Mouse (Mus musculus) CH12.LX (cell line): Measurements from ENCODE around the gene Glra1. TPM values are rescaled to one million over a fixed set of nuclear protein-coding genes. Genes with fewer than 3 reads are reported as not detected.

ENCODE experiments used
- DNase-seq: peaks from one replicate; pipeline ENCODE4 v3.0.0-alpha.2; 2013; ENCODE audit errors: extremely low read depth
- H3K27ac ChIP-seq: 2 replicates; pipeline ENCODE4 v1.5.1; 2012; ENCODE audit warnings: low read depth, mild to moderate bottlenecking, control low read depth, moderate library complexity; ENCODE audit not compliant: insufficient read depth
- H3K27me3 ChIP-seq: replicated peaks from 2 replicates; pipeline ENCODE3; 2012; ENCODE audit warnings: inconsistent platforms
- H3K36me3 ChIP-seq, 2 experiments: replicated peaks in 1 of 2; 2 replicates each; pipeline versions ENCODE3 to v1.6.1; 2012; ENCODE audit warnings: inconsistent platforms in 1 of 2, low read length in 1 of 2, mild to moderate bottlenecking in 1 of 2, mixed read lengths in 1 of 2, moderate library complexity in 1 of 2; ENCODE audit not compliant: control insufficient read depth in 1 of 2, insufficient read depth in 1 of 2
- H3K4me1 ChIP-seq, 2 experiments: 2 replicates each; pipeline ENCODE4 v1.6.1; 2012; ENCODE audit warnings: inconsistent platforms in 1 of 2, moderate library complexity in 1 of 2; ENCODE audit not compliant: insufficient read depth in 2 of 2, control insufficient read depth in 1 of 2
- H3K4me2 ChIP-seq: 2 replicates; pipeline ENCODE4 v1.6.1; 2012; ENCODE audit warnings: low read depth, mild to moderate bottlenecking, control low read depth; ENCODE audit not compliant: poor library complexity, insufficient read depth, severe bottlenecking
- H3K4me3 ChIP-seq, 3 experiments: fragments of 150-350 bp in 1 of 3; sonication (generic) in 1 of 3; replicated peaks in 1 of 3; 2 replicates each; pipeline versions ENCODE3 to v1.5.1; 2011 to 2012; ENCODE audit warnings: low read depth in 2 of 3, low read length in 2 of 3, mild to moderate bottlenecking in 2 of 3, moderate library complexity in 2 of 3, control low read depth in 1 of 3, improper control_type of control experiment in 1 of 3, inconsistent platforms in 1 of 3, mixed read lengths in 1 of 3; ENCODE audit not compliant: poor library complexity in 1 of 3
- H3K79me2 ChIP-seq: replicated peaks from 2 replicates; pipeline ENCODE4 v1.6.1; 2012; ENCODE audit warnings: mild to moderate bottlenecking, moderate library complexity; ENCODE audit not compliant: control insufficient read depth, poor library complexity, insufficient read depth, severe bottlenecking; ENCODE audit errors: extremely low read depth
- H3K9ac ChIP-seq: 2 replicates; pipeline ENCODE4 v1.6.1; 2012; ENCODE audit warnings: low read depth, mild to moderate bottlenecking, control low read depth, moderate library complexity; ENCODE audit not compliant: insufficient read depth
- H3K9me3 ChIP-seq: replicated peaks from 2 replicates; pipeline ENCODE3; 2012; ENCODE audit warnings: low read length, inconsistent platforms, mixed read lengths
- BHLHE40 ChIP-seq: IDR thresholded peaks from 2 replicates; pipeline ENCODE4 v1.6.1; 2011; ENCODE audit warnings: mild to moderate bottlenecking, low read depth, low read length, improper control_type of control experiment
- E2F4 ChIP-seq: IDR thresholded peaks from 2 replicates; pipeline ENCODE4 v1.6.1; 2011; ENCODE audit warnings: low read depth, low read length, improper control_type of control experiment; ENCODE audit not compliant: insufficient replicate concordance
- ELF1 ChIP-seq: IDR thresholded peaks from 2 replicates; pipeline ENCODE4 v1.6.1; 2014; ENCODE audit warnings: low read depth, mild to moderate bottlenecking, inconsistent platforms, low read length, improper control_type of control experiment
- GABPA ChIP-seq: IDR thresholded peaks from 2 replicates; pipeline ENCODE4 v1.6.1; 2012; ENCODE audit warnings: low read depth, low read length, improper control_type of control experiment, inconsistent platforms; ENCODE audit not compliant: insufficient replicate concordance
- JUN ChIP-seq: IDR thresholded peaks from 2 replicates; pipeline ENCODE4 v1.6.1; 2011; ENCODE audit warnings: low read depth, mild to moderate bottlenecking, low read length, improper control_type of control experiment, moderate library complexity; ENCODE audit not compliant: insufficient read depth
- MAZ ChIP-seq: IDR thresholded peaks from 2 replicates; pipeline ENCODE4 v1.6.1; 2012; ENCODE audit warnings: low read depth, mild to moderate bottlenecking, inconsistent platforms, low read length, improper control_type of control experiment, moderate library complexity
- MEF2A ChIP-seq: IDR thresholded peaks from 2 replicates; pipeline ENCODE4 v1.6.1; 2014; ENCODE audit warnings: low read depth, mild to moderate bottlenecking, inconsistent platforms, low read length, improper control_type of control experiment, borderline replicate concordance
- MYC ChIP-seq: IDR thresholded peaks from 2 replicates; pipeline ENCODE4 v1.6.1; 2011; ENCODE audit warnings: low read depth, mild to moderate bottlenecking, improper control_type of control experiment, low read length
- NELFE ChIP-seq: IDR thresholded peaks from 2 replicates; pipeline ENCODE4 v1.6.1; 2011; ENCODE audit warnings: low read depth, low read length, improper control_type of control experiment
- TBP ChIP-seq: conservative IDR thresholded peaks from 2 replicates; pipeline ENCODE4 v1.6.1; 2011; ENCODE audit warnings: low read depth, low read length, improper control_type of control experiment
- UBTF ChIP-seq: IDR thresholded peaks from 2 replicates; pipeline ENCODE4 v1.6.1; 2012; ENCODE audit warnings: low read depth, mild to moderate bottlenecking, inconsistent platforms, low read length, improper control_type of control experiment, moderate library complexity
- USF1 ChIP-seq: IDR thresholded peaks from 2 replicates; pipeline ENCODE4 v1.6.1; 2014; ENCODE audit warnings: low read depth, mild to moderate bottlenecking, inconsistent platforms, low read length, improper control_type of control experiment
- ZC3H11A ChIP-seq: IDR thresholded peaks from 2 replicates; pipeline ENCODE4 v1.6.1; 2012; ENCODE audit warnings: low read depth, mild to moderate bottlenecking, inconsistent platforms, low read length, improper control_type of control experiment
- ZMIZ1 ChIP-seq: IDR thresholded peaks from 2 replicates; pipeline ENCODE4 v1.6.1; 2012; ENCODE audit warnings: low read depth, mild to moderate bottlenecking, inconsistent platforms, low read length, improper control_type of control experiment
- dilution Hi-C: fragments of 300-500 bp; cut with MboI; formaldehyde crosslinking; loops from 2 replicates; pipeline ENCODE4 v1.14.3; 2020; ENCODE audit warnings: low sequenced_read_pairs; ENCODE audit not compliant: extremely low pct_unique_long_range_greater_than_20kb, extremely low pct_ligation_motif_present
- in situ Hi-C: fragments of 300-500 bp; cut with MboI; formaldehyde crosslinking; loops from 3 replicates; pipeline ENCODE4 v1.14.3; 2019; ENCODE audit warnings: low sequenced_read_pairs, low pct_ligation_motif_present, low pct_unique_long_range_greater_than_20kb, mixed read lengths
- polyA plus RNA-seq: library from polyadenylated mRNA; unstranded; fragments of >175 nt; gene quantifications from 2 replicates; pipeline ENCODE4 v1.2.1, GENCODE M21; 2012; ENCODE audit warnings: low read depth; ENCODE audit not compliant: insufficient read length
- total RNA-seq, 2 experiments: library from RNA; depleted of rRNA; stranded (reverse); fragments of 300-350 nt in 1 of 2; fragments of >200 nt in 1 of 2; gene quantifications; 2 replicates each; pipeline ENCODE4 v1.2.3; 2012 to 2014

The Glra1 gene
- total and polyA plus RNA-seq, 3 experiments: not detected

GRCm38 (mm10) chr11:55542671-55543070 lies 65.3 kb downstream of the Glra1 start:
- H3K4me3 ChIP-seq: no peak overlapping the region
- H3K9ac ChIP-seq: no peak overlapping the region
- peaks cover 30% of the 10 kb centered on the region for H3K27me3 ChIP-seq
- H3K4me1 ChIP-seq: peaks cover 4 to 5% of the 10 kb centered on the region in 2 experiments; a peak in 2 of 4 replicates
- dilution Hi-C loops: no loop called here
- no peak overlapping the region for H3K27ac ChIP-seq
- no peaks in the 10 kb centered on the region for H3K79me2 ChIP-seq
- H3K36me3 ChIP-seq: no peaks in the 10 kb centered on the region
- peak; percentile 17 for DNase-seq
- TF ChIP-seq TBP (no peak), ZMIZ1 (no peak), ELF1 (0 out of 2 replicates have a peak, but pooled peaks have one; percentile 29), NELFE (no peak), E2F4 (no peak), GABPA (no peak)
- H3K4me2 ChIP-seq: peak overlapping the region; percentile 40; the same call in 1 of the 2 replicates
- H3K9me3 ChIP-seq: peaks cover 12% of the 10 kb centered on the region
- in situ Hi-C loops: no loop called here

- Histone ChIP-seq H3K9me3 (peaks cover 12% of the 10 kb centered on the region), H3K79me2 (no peaks in the 10 kb centered on the region), H3K36me3 (no peaks in the 10 kb centered on the region), H3K27me3 (peaks cover 28% of the 10 kb centered on the region), H3K27ac (no peak overlapping the region)
- dilution Hi-C loops (no loop called here), in situ Hi-C loops (no loop called here)
- no peak for TF ChIP-seq GABPA
- TF ChIP-seq ZC3H11A: no peak
- TF ChIP-seq BHLHE40: no peak
- no peak for TF ChIP-seq UBTF
- no peak for TF ChIP-seq E2F4
- no peak for TF ChIP-seq USF1
- no peak for TF ChIP-seq MAZ
- no peak for TF ChIP-seq MEF2A
- TF ChIP-seq TBP: no peak
- no peak for TF ChIP-seq MYC
- TF ChIP-seq JUN: no peak
- TF ChIP-seq, all 38 proteins: peak for 0
- Histone ChIP-seq H3K4me1 (peaks cover 4 to 5% of the 10 kb centered on the region in 2 experiments; a peak in 2 of 4 replicates), H3K4me2 (no peak overlapping the region), H3K4me3 (no peak overlapping the region), H3K9ac (no peak overlapping the region)
- no peak for DNase-seq
Measured at GRCm38 (mm10) chr11:55542128-55542527, 65.9 kb downstream of the Glra1 start.
